Mouse (Mus musculus) heart, embryonic 12.5 days (tissue): ENCODE measurements around the gene Xrn1. TPM values are rescaled to one million over a fixed set of nuclear protein-coding genes. Genes with fewer than 3 reads are reported as not detected.
"Not testable (repeated sequence)": the region's sequence is repeated elsewhere in the genome, so short reads cannot be mapped to it uniquely, and the experiment has no call there.

Source experiments
- ATAC-seq: fragments of 200-750 bp; cut with Nextera tagmentation; 2 replicates; pipeline ENCODE4 v1.8.0; 2017; ENCODE audit warnings: moderate TSS enrichment, moderate library complexity; ENCODE audit not compliant: insufficient number of reproducible peaks, low FRiP score
- H3K27ac ChIP-seq: fragments of 300-500 bp; sonication (generic); 2 replicates; pipeline ENCODE4 v1.5.1; 2016; ENCODE audit warnings: mild to moderate bottlenecking, moderate library complexity; ENCODE audit not compliant: poor library complexity, severe bottlenecking
- H3K27me3 ChIP-seq: fragments of 300-500 bp; sonication (generic); replicated peaks from 2 replicates; pipeline ENCODE4 v1.6.1; 2016; ENCODE audit warnings: mild to moderate bottlenecking, moderate library complexity
- H3K36me3 ChIP-seq: fragments of 300-500 bp; sonication (generic); 2 replicates; pipeline ENCODE4 v1.6.1; 2016; ENCODE audit warnings: mild to moderate bottlenecking, moderate library complexity
- H3K4me1 ChIP-seq: fragments of 300-500 bp; sonication (generic); replicated peaks from 2 replicates; pipeline ENCODE4 v1.6.1; 2016; ENCODE audit warnings: mild to moderate bottlenecking
- H3K4me2 ChIP-seq: fragments of 300-500 bp; sonication (generic); 2 replicates; pipeline ENCODE4 v1.6.1; 2016; ENCODE audit warnings: mild to moderate bottlenecking, moderate library complexity
- H3K4me3 ChIP-seq: fragments of 300-500 bp; sonication (generic); 2 replicates; pipeline ENCODE4 v1.5.1; 2016; ENCODE audit warnings: mild to moderate bottlenecking
- H3K9ac ChIP-seq: fragments of 300-500 bp; sonication (generic); 2 replicates; pipeline ENCODE4 v1.6.1; 2016; ENCODE audit warnings: mild to moderate bottlenecking, moderate library complexity
- H3K9me3 ChIP-seq: fragments of 300-500 bp; sonication (generic); replicated peaks from 2 replicates; pipeline ENCODE4 v1.6.1; 2016; ENCODE audit warnings: mild to moderate bottlenecking, moderate library complexity
- WGBS: fragments of 180-500 bp; shearing (Covaris S2); methylation state at CpG from one replicate; pipeline ENCODE4 v1.1.7; 2016; 5-methylcytosine and 5-hydroxymethylcytosine counted together
- polyA plus RNA-seq: library from polyadenylated mRNA; unstranded; fragments of >200 nt; fragmentation: Nextera tagmentation; extraction: Ambion mirVana; gene quantifications from 2 replicates; pipeline ENCODE4 v1.2.1, GENCODE M21; 2016

The Xrn1 gene
- polyA plus RNA-seq: 15.0 and 20.7 TPM in 2 replicates

GRCm38 (mm10) chr9:95954585-95955461, at the start of gene Xrn1:
Gene Xrn1 (plus strand): TSS chr9:95954760.
- Histone ChIP-seq H3K36me3 (peaks cover 5% of the 10 kb centered on the region; the same call in 1 of the 2 replicates), H3K4me2 (peak within 1 kb of the TSS; percentile 86), H3K27me3 (no peaks in the 10 kb centered on the region), H3K9me3 (no peaks in the 10 kb centered on the region), H3K4me3 (peak within 1 kb of the TSS; percentile 83), H3K9ac (peak within 1 kb of the TSS; percentile 96), H3K4me1 (peaks cover 12% of the 10 kb centered on the region), H3K27ac (peak within 1 kb of the TSS; percentile 90)
- ATAC-seq: peak; percentile 99
- WGBS: under 1% methylated on average over 57 of the region's 57 CpGs

- H3K4me3 ChIP-seq: no peak overlapping the region
- no peaks in the 10 kb centered on the region for H3K27me3 ChIP-seq
- H3K36me3 ChIP-seq: peaks cover 23% of the 10 kb centered on the region
Measured at GRCm38 (mm10) chr9:95932855-95933254, 21.7 kb upstream of the Xrn1 start.

GRCm38 (mm10) chr9:95953658-95954057, 902 bp upstream of the Xrn1 start:
- Histone ChIP-seq H3K4me2 (peak overlapping the region; percentile 30; the same call in 1 of the 2 replicates), H3K36me3 (peaks cover 3% of the 10 kb centered on the region; the same call in 1 of the 2 replicates), H3K9me3 (no peaks in the 10 kb centered on the region), H3K4me1 (peaks cover 6% of the 10 kb centered on the region), H3K9ac (no peak overlapping the region), H3K4me3 (peak overlapping the region; percentile 83), H3K27ac (no peak overlapping the region), H3K27me3 (no peaks in the 10 kb centered on the region)
- no peak for ATAC-seq
- WGBS: 65% methylated on average over 4 of the region's 4 CpGs

More at GRCm38 (mm10) chr9:95932855-95933254, 21.7 kb upstream of the Xrn1 start:
- no peaks in the 10 kb centered on the region for H3K4me1 ChIP-seq
- no peak for ATAC-seq
- no peak overlapping the region for H3K4me2 ChIP-seq
- no peak overlapping the region for H3K9ac ChIP-seq
- no peak overlapping the region for H3K27ac ChIP-seq
- no peaks in the 10 kb centered on the region for H3K9me3 ChIP-seq

- H3K4me3 ChIP-seq: peak overlapping the region; percentile 83
- H3K27me3 ChIP-seq: no peaks in the 10 kb centered on the region
- H3K9me3 ChIP-seq: no peaks in the 10 kb centered on the region
- H3K9ac ChIP-seq: peak overlapping the region; percentile 96
- H3K4me2 ChIP-seq: peak overlapping the region; percentile 86
- H3K27ac ChIP-seq: peak overlapping the region; percentile 48
- peaks cover 8% of the 10 kb centered on the region for H3K4me1 ChIP-seq
- WGBS: under 1% methylated on average over 7 of the region's 7 CpGs
- peaks cover 3% of the 10 kb centered on the region; the same call in 1 of the 2 replicates for H3K36me3 ChIP-seq
- ATAC-seq: peak; percentile 24; the same call in 1 of the 2 replicates
Measured at GRCm38 (mm10) chr9:95954226-95954584, 355 bp upstream of the Xrn1 start.

- no peak overlapping the region for H3K9ac ChIP-seq
- H3K27ac ChIP-seq: no peak overlapping the region
- H3K4me1 ChIP-seq: peaks cover 12% of the 10 kb centered on the region
- H3K9me3 ChIP-seq: no peaks in the 10 kb centered on the region
- ATAC-seq: no peak
- no peak overlapping the region for H3K4me3 ChIP-seq
- 77% methylated on average over 2 of the region's 2 CpGs for WGBS
- no peaks in the 10 kb centered on the region for H3K27me3 ChIP-seq
- 0 out of 2 replicates have a peak, but pooled peaks cover 2% of the 10 kb centered on the region for H3K36me3 ChIP-seq
- no peak overlapping the region for H3K4me2 ChIP-seq
Measured at GRCm38 (mm10) chr9:95957611-95958010, 3.1 kb downstream of the Xrn1 start.

- peaks cover 12% of the 10 kb centered on the region for H3K4me1 ChIP-seq
- H3K27me3 ChIP-seq: no peaks in the 10 kb centered on the region
- H3K4me2 ChIP-seq: no peak overlapping the region
- H3K36me3 ChIP-seq: 0 out of 2 replicates have a peak, but pooled peaks cover 2% of the 10 kb centered on the region
- H3K9me3 ChIP-seq: no peaks in the 10 kb centered on the region
- no peak for ATAC-seq
- no peak overlapping the region for H3K4me3 ChIP-seq
- no peak overlapping the region for H3K27ac ChIP-seq
- 93% methylated on average over 7 of the region's 7 CpGs for WGBS
- H3K9ac ChIP-seq: no peak overlapping the region
Measured at GRCm38 (mm10) chr9:95958041-95958730, 3.6 kb downstream of the Xrn1 start.

GRCm38 (mm10) chr9:95958731-95959105, 4.2 kb downstream of the Xrn1 start:
- H3K27ac ChIP-seq, H3K9me3 ChIP-seq, H3K36me3 ChIP-seq, H3K9ac ChIP-seq, H3K27me3 ChIP-seq, H3K4me2 ChIP-seq, H3K4me3 ChIP-seq, ATAC-seq: not testable (repeated sequence)
- H3K4me1 ChIP-seq: peaks cover 12% of the 10 kb centered on the region
- 100% methylated on average over 2 of the region's 2 CpGs for WGBS

GRCm38 (mm10) chr9:95959246-95959645, 4.7 kb downstream of the Xrn1 start:
- H3K4me3 ChIP-seq: no peak overlapping the region

GRCm38 (mm10) chr9:95959732-95960428, 5.3 kb downstream of the Xrn1 start:
- no peak overlapping the region for H3K4me2 ChIP-seq
- no peak for ATAC-seq

More at GRCm38 (mm10) chr9:95959246-95959645, 4.7 kb downstream of the Xrn1 start:
- no peak overlapping the region for H3K4me2 ChIP-seq
- no peaks in the 10 kb centered on the region for H3K9me3 ChIP-seq
- no peak overlapping the region for H3K27ac ChIP-seq
- ATAC-seq: no peak
- WGBS: 86% methylated on average over 6 of the region's 6 CpGs
- no peaks in the 10 kb centered on the region for H3K27me3 ChIP-seq
- no peak overlapping the region for H3K9ac ChIP-seq
- peaks cover 4% of the 10 kb centered on the region for H3K36me3 ChIP-seq
- H3K4me1 ChIP-seq: peaks cover 12% of the 10 kb centered on the region; the same call in 1 of the 2 replicates

GRCm38 (mm10) chr9:95961058-95961457, 6.5 kb downstream of the Xrn1 start:
- no peak overlapping the region for H3K4me3 ChIP-seq
- H3K27me3 ChIP-seq: no peaks in the 10 kb centered on the region
- no peak for ATAC-seq
- H3K36me3 ChIP-seq: peaks cover 15% of the 10 kb centered on the region
- peaks cover 12% of the 10 kb centered on the region; the same call in 1 of the 2 replicates for H3K4me1 ChIP-seq
- no peaks in the 10 kb centered on the region for H3K9me3 ChIP-seq
- H3K27ac ChIP-seq: no peak overlapping the region
- no peak overlapping the region for H3K4me2 ChIP-seq
- no peak overlapping the region for H3K9ac ChIP-seq

More at GRCm38 (mm10) chr9:95959732-95960428, 5.3 kb downstream of the Xrn1 start:
- WGBS: 92% methylated on average over 3 of the region's 3 CpGs
- peaks cover 12% of the 10 kb centered on the region; the same call in 1 of the 2 replicates for H3K4me1 ChIP-seq
- H3K27ac ChIP-seq: no peak overlapping the region
- H3K9ac ChIP-seq: no peak overlapping the region
- H3K36me3 ChIP-seq: peaks cover 10% of the 10 kb centered on the region
- H3K9me3 ChIP-seq: no peaks in the 10 kb centered on the region
- H3K4me3 ChIP-seq: no peak overlapping the region
- H3K27me3 ChIP-seq: no peaks in the 10 kb centered on the region
